Mouse (Mus musculus) myocyte (in vitro differentiated cells): Measurements from ENCODE around the gene Ccdc61. TPM values are rescaled to one million over a fixed set of nuclear protein-coding genes. Genes with fewer than 3 reads are reported as not detected.

Experiments used
- H3K27me3 ChIP-seq: one replicate; pipeline ENCODE4 v1.6.1; 2011; ENCODE audit not compliant: control insufficient read depth, insufficient read depth, insufficient read length
- H3K36me3 ChIP-seq: one replicate; pipeline ENCODE4 v1.6.1; 2011; ENCODE audit not compliant: control insufficient read depth, insufficient read depth
- H3K4me2 ChIP-seq: one replicate; pipeline ENCODE4 v1.6.1; 2011; ENCODE audit warnings: low read depth, control low read depth
- H3K4me3 ChIP-seq: one replicate; pipeline ENCODE4 v1.5.1; 2011; ENCODE audit warnings: mild to moderate bottlenecking, control low read depth, moderate library complexity
- H3K79me2 ChIP-seq: one replicate; pipeline ENCODE4 v1.6.1; 2011; ENCODE audit not compliant: control insufficient read depth, insufficient read depth
- H3ac ChIP-seq: one replicate; pipeline ENCODE4 v1.6.1; 2011; ENCODE audit not compliant: control insufficient read depth, insufficient read length
- CEBPB ChIP-seq: IDR thresholded peaks from 2 replicates; pipeline ENCODE4 v1.6.1; 2011; ENCODE audit warnings: mild to moderate bottlenecking, moderate library complexity; ENCODE audit not compliant: poor library complexity, insufficient read depth, severe bottlenecking
- E2F4 ChIP-seq: IDR thresholded peaks from one replicate; pipeline ENCODE4 v1.6.1; 2011; ENCODE audit warnings: mild to moderate bottlenecking, control low read depth, moderate library complexity; ENCODE audit not compliant: insufficient read depth
- MAX ChIP-seq: IDR thresholded peaks from one replicate; pipeline ENCODE4 v1.6.1; 2011; ENCODE audit warnings: low read depth, mild to moderate bottlenecking, control low read depth
- MYOD1 ChIP-seq, 3 experiments: IDR thresholded peaks; one replicate each; pipeline ENCODE4 v1.6.1; 2011; ENCODE audit warnings: control low read depth in 2 of 3, low read depth in 2 of 3, mild to moderate bottlenecking in 2 of 3, moderate library complexity in 1 of 3; ENCODE audit not compliant: insufficient read length in 2 of 3, control insufficient read depth in 1 of 3
- MYOG ChIP-seq, 3 experiments: IDR thresholded peaks; one replicate each; pipeline ENCODE4 v1.6.1; 2011; ENCODE audit warnings: control low read depth in 2 of 3, low read depth in 2 of 3, mild to moderate bottlenecking in 2 of 3; ENCODE audit not compliant: insufficient read length in 2 of 3, control insufficient read depth in 1 of 3, insufficient read depth in 1 of 3
- POLR2A ChIP-seq: IDR thresholded peaks from one replicate; pipeline ENCODE4 v1.6.1; 2011; ENCODE audit warnings: low read depth, mild to moderate bottlenecking, control low read depth, moderate library complexity; ENCODE audit not compliant: insufficient read length
- POLR2AphosphoS2 ChIP-seq: IDR thresholded peaks from one replicate; pipeline ENCODE4 v1.6.1; 2011; ENCODE audit warnings: low read depth, control low read depth; ENCODE audit not compliant: insufficient read length
- REST ChIP-seq: IDR thresholded peaks from one replicate; pipeline ENCODE4 v1.6.1; 2011; ENCODE audit warnings: mild to moderate bottlenecking, control low read depth, moderate library complexity; ENCODE audit not compliant: insufficient read depth, insufficient read length
- SRF ChIP-seq: IDR thresholded peaks from one replicate; pipeline ENCODE4 v1.6.1; 2011; ENCODE audit warnings: low read depth; ENCODE audit not compliant: control insufficient read depth, insufficient read length
- TCF12 ChIP-seq: IDR thresholded peaks from one replicate; pipeline ENCODE4 v1.6.1; 2011; ENCODE audit warnings: mild to moderate bottlenecking, control low read depth; ENCODE audit not compliant: poor library complexity, insufficient read depth, severe bottlenecking
- TCF3 ChIP-seq: IDR thresholded peaks from one replicate; pipeline ENCODE4 v1.6.1; 2011; ENCODE audit warnings: low read depth, control low read depth; ENCODE audit not compliant: insufficient read length
- USF1 ChIP-seq: IDR thresholded peaks from one replicate; pipeline ENCODE4 v1.6.1; 2011; ENCODE audit warnings: low read depth, mild to moderate bottlenecking, control low read depth, moderate library complexity
- polyA plus RNA-seq: library from polyadenylated mRNA; unstranded; fragments of >200 nt; fragmentation: generic; extraction: Trizol; gene quantifications from one replicate; pipeline ENCODE4 v1.2.1, GENCODE M21; 2012; ENCODE audit warnings: missing spikeins

The Ccdc61 gene
- polyA plus RNA-seq, 1 experiment = 7.7 TPM

DNA sequence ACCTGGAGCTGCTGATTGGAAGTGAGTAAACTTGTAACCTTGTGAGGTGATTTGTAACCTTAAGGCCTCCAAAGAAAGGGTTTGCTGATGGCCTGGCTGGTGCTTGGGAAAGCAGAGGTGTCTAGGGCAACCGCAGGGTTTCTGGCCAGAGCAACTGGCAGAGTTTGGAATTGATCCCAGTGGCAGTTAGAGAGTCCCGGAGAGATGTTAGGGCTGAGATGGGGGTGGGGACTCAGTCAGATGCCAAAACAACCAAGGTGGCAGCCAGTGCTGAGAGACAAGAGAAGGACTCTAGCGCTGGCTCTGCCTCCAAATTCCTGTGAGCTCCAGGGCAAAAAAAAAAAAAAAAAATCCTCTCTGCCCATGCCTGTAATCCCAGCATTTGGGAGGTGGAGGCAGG lies 7.7 kb upstream of the Ccdc61 start:
- TF ChIP-seq SRF (no peak), POLR2AphosphoS2 (no peak), MYOD1 (IDR thresholded peaks at IDR 0.05; ENCODE audit: control insufficient read depth in 1 of 3, insufficient read length in 2 of 3, low read depth in 2 of 3) (no peak), MYOG (IDR thresholded peaks at IDR 0.05; ENCODE audit: control insufficient read depth in 1 of 3, insufficient read depth in 1 of 3, insufficient read length in 2 of 3, low read depth in 2 of 3) (no peak)
- Histone ChIP-seq H3K79me2 (no peaks in the 10 kb centered on the region), H3K27me3 (no peaks in the 10 kb centered on the region), H3K4me2 (peak overlapping the region; percentile 12), H3K4me3 (no peak overlapping the region), H3K36me3 (no peaks in the 10 kb centered on the region), H3ac (no peak overlapping the region)

DNA sequence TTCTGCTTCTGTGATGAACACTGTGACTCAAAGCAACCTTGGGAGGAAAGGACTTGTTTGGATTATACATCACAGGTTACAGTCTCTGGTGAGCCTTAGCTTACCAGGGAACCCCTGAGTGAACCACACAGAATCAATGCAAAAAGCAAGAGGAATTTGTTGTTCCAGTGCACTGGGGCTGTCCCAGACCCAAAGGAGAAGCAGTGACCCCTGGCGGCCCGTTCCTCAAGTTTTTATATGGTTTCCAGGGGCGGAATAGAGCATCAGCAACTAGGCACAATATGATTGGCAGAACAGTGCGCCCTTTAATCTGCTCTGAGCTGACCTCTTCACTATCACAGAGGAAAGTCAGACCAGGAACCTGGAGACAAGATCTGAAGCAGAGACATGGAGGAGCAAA lies 6.0 kb upstream of the Ccdc61 start:
- H3K4me3 ChIP-seq = no peak overlapping the region
- H3K27me3 ChIP-seq = no peaks in the 10 kb centered on the region
- H3K4me2 ChIP-seq = no peak overlapping the region
- no peaks in the 10 kb centered on the region for H3K36me3 ChIP-seq
- no peak overlapping the region for H3ac ChIP-seq
- TF ChIP-seq REST (no peak), E2F4 (no peak), MAX (no peak), TCF3 (no peak), SRF (no peak), TCF12 (no peak), POLR2A (no peak), CEBPB (no peak), MYOG (IDR thresholded peaks at IDR 0.05; ENCODE audit: control insufficient read depth in 1 of 3, insufficient read depth in 1 of 3, insufficient read length in 2 of 3, low read depth in 2 of 3) (no peak), MYOD1 (IDR thresholded peaks at IDR 0.05; ENCODE audit: control insufficient read depth in 1 of 3, insufficient read length in 2 of 3, low read depth in 2 of 3) (no peak), POLR2AphosphoS2 (no peak), USF1 (no peak)
- no peaks in the 10 kb centered on the region for H3K79me2 ChIP-seq

DNA sequence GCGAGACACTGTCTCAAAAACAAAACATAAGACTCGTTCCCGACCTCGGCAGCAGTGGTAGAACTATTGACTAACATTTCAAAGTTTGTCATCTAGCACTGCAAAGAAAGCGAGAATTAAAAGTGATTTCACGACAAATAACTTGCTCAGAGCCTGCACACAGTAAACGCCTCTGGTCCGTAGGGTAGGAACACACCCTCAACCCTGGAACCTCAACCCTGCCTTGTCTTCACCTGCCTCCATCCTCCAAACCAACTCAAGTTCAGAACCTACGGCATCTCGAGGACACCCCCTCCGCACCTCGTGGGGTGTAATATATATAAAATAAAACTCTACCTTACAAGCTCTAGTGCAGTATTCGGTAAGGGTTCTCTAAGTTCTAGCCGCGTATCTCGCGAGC lies 418 bp downstream of the Ccdc61 start:
- Histone ChIP-seq H3K79me2 (peaks cover 5% of the 10 kb centered on the region), H3K36me3 (no peaks in the 10 kb centered on the region), H3K4me2 (peak overlapping the region; percentile 78), H3K27me3 (no peaks in the 10 kb centered on the region), H3ac (peak overlapping the region; percentile 60), H3K4me3 (peak overlapping the region; percentile 46)
- TF ChIP-seq MAX (no peak), TCF3 (no peak), E2F4 (no peak), TCF12 (no peak), MYOD1 (IDR thresholded peaks at IDR 0.05; ENCODE audit: control insufficient read depth in 1 of 3, insufficient read length in 2 of 3, low read depth in 2 of 3) (no peak), CEBPB (no peak), USF1 (no peak), MYOG (IDR thresholded peaks at IDR 0.05; ENCODE audit: control insufficient read depth in 1 of 3, insufficient read depth in 1 of 3, insufficient read length in 2 of 3, low read depth in 2 of 3) (no peak), POLR2A (no peak), REST (no peak), POLR2AphosphoS2 (no peak), SRF (no peak)

DNA sequence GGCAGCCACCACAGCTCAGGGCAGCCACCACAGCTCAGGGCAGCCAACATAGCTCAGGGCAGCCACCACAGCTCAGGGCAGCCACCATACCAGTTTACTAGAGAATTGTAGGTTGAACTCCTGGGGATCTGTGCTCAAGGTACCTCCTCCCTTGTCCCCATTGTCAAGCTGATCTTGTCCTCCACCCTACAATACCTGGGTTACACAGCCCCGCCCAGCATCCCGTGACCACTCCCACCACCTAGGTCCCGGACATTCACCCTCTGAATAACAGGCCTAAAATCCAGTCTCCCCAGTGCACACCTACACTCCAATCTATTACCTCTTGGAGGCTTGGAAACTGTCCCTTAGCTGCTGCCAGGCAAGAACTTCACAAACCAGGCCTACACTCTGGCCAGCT lies 5.2 kb downstream of the Ccdc61 start:
- H3K79me2 ChIP-seq = peaks cover 5% of the 10 kb centered on the region
- H3K27me3 ChIP-seq = no peaks in the 10 kb centered on the region
- no peak overlapping the region for H3ac ChIP-seq
- H3K36me3 ChIP-seq = no peaks in the 10 kb centered on the region
- TF ChIP-seq CEBPB = no peak
- TF ChIP-seq POLR2A = no peak
- TF ChIP-seq TCF12 = no peak
- no peak for TF ChIP-seq SRF
- no peak for TF ChIP-seq MAX
- no peak for TF ChIP-seq TCF3
- no peak for TF ChIP-seq MYOD1 (IDR thresholded peaks at IDR 0.05; ENCODE audit: control insufficient read depth in 1 of 3, insufficient read length in 2 of 3, low read depth in 2 of 3)
- TF ChIP-seq USF1 = no peak
- TF ChIP-seq POLR2AphosphoS2 = no peak
- TF ChIP-seq E2F4 = no peak
- TF ChIP-seq MYOG (IDR thresholded peaks at IDR 0.05; ENCODE audit: control insufficient read depth in 1 of 3, insufficient read depth in 1 of 3, insufficient read length in 2 of 3, low read depth in 2 of 3) = no peak
- TF ChIP-seq REST = no peak
- H3K4me2 ChIP-seq = no peak overlapping the region
- no peak overlapping the region for H3K4me3 ChIP-seq

DNA sequence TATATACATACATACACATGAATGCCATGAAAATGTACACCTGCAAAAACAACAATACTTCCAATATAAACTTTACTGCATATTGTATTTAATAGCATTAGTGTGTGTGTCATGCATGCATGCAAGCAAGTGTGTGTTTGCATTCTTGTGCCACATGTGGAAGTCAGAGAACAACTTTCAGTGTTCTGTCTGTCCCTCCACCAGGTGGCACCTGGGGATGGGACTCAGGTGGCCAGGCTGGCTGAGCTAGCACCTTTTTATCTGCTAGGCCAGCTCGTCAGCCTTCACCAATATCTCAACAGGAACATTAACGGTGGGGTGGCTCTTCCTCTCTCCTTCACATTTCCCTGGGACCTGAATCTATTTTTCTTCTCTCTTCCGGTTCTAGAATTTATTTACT lies 7.7 kb downstream of the Ccdc61 start:
- no peak overlapping the region for H3K4me2 ChIP-seq
- no peaks in the 10 kb centered on the region for H3K27me3 ChIP-seq
- no peak overlapping the region for H3K4me3 ChIP-seq
- H3ac ChIP-seq = no peak overlapping the region
- no peaks in the 10 kb centered on the region for H3K79me2 ChIP-seq
- no peak for TF ChIP-seq TCF12
- no peak for TF ChIP-seq MAX
- no peak for TF ChIP-seq MYOD1 (IDR thresholded peaks at IDR 0.05; ENCODE audit: control insufficient read depth in 1 of 3, insufficient read length in 2 of 3, low read depth in 2 of 3)
- TF ChIP-seq SRF = no peak
- no peak for TF ChIP-seq USF1
- TF ChIP-seq MYOG (IDR thresholded peaks at IDR 0.05; ENCODE audit: control insufficient read depth in 1 of 3, insufficient read depth in 1 of 3, insufficient read length in 2 of 3, low read depth in 2 of 3) = no peak
- no peak for TF ChIP-seq REST
- TF ChIP-seq CEBPB = no peak
- no peaks in the 10 kb centered on the region for H3K36me3 ChIP-seq
